In the genomic region with DNA sequence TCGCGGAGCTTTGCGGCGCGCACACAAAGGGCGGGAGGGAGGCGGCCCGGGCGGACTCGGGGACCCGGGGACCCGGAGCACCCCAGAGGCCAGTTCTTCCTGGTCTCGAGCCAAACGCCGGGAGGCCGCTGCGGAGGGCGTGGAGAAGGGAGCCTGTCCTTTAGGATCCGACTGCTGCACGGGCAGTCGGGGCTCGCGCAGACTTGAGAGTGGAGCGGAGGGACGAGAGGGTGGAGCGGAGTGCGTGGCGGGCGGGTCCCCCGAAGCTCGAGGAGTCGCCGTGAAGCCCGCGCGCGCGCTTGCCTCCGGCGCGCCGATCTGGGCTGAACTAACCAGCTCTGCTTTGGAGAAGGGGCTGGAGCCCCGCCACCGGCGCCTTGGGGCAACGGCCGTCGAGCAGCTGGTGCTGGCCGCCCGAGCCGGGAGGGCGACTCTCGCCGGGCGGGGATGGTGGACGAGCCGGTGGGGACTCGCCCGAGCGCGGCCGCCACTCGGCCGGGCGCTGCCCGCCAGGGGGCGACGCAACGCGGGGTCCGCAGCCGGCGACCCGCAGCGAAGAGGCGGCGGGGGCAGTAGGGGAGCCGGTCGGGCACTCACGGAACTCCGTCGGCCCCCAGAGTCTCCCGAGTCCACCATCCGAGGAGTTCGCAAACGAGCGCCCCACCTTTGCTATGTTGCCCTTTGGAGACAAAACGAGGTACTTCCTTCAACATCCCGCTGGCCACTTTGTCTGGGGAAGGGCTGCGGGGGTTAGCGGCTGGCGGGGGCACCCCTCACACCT, we compare ENCODE assay signal across 7 mouse cellular contexts. TPM values are rescaled to one million over a fixed set of nuclear protein-coding genes. Genes with fewer than 3 reads are reported as not detected.
A peak's percentile ranks its signal among the peaks of the same experiment; 100 is the strongest.
DNase-seq lines count a peak whose midpoint lies in the region; ATAC-seq and TF ChIP-seq lines count a peak whose summit lies in the region.

No protein-coding gene starts in this region.

- H3K36me3 ChIP-seq in embryonic facial prominence, embryonic 12.5 days = no peaks in the 10 kb centered on the region
- no peaks in the 10 kb centered on the region for H3K36me3 ChIP-seq in liver, adult 2 months (ENCODE audit: control insufficient read depth, insufficient read depth, low read length)
- no peaks in the 10 kb centered on the region for H3K36me3 ChIP-seq in midbrain, postnatal 0 days (ENCODE audit: insufficient read depth, low read length)

- peak; percentile 18; the same call in 1 of the 2 replicates for TF ChIP-seq CTCF in bone marrow, adult 2 months (IDR thresholded peaks at IDR 0.05; ENCODE audit: control insufficient read depth, insufficient read depth, low read length)
- peak; percentile 56 for TF ChIP-seq CTCF in liver, adult 2 months (IDR thresholded peaks at IDR 0.05; ENCODE audit: low read depth, low read length)
- peak; percentile 36 for TF ChIP-seq CTCF in midbrain, postnatal 0 days (IDR thresholded peaks at IDR 0.05)

- TF ChIP-seq POLR2A in bone marrow, adult 2 months (IDR thresholded peaks at IDR 0.05; ENCODE audit: borderline replicate concordance, control insufficient read depth, low read depth, low read length) = no peak
- no peak for TF ChIP-seq POLR2A in liver, adult 2 months (IDR thresholded peaks at IDR 0.05; ENCODE audit: extremely low read depth, insufficient read depth, low read length)

- peak; percentile 77 for ATAC-seq in embryonic facial prominence, embryonic 12.5 days (ENCODE audit: insufficient number of reproducible peaks, insufficient read depth, low FRiP score, low TSS enrichment)
- ATAC-seq in midbrain, postnatal 0 days (ENCODE audit: low FRiP score) = peak; percentile 83

- H3K27me3 ChIP-seq in embryonic facial prominence, embryonic 12.5 days = 0 out of 2 replicates have a peak, but pooled peaks cover 4% of the 10 kb centered on the region
- H3K27me3 ChIP-seq in liver, adult 2 months (ENCODE audit: control insufficient read depth, insufficient read depth, low read length) = no peaks in the 10 kb centered on the region
- no peaks in the 10 kb centered on the region for H3K27me3 ChIP-seq in midbrain, postnatal 0 days (ENCODE audit: insufficient read depth, low read length)

- H3K4me3 ChIP-seq in bone marrow, adult 2 months (replicated peaks; ENCODE audit: control insufficient read depth, low read depth, low read length) = peak overlapping the region; percentile 74
- H3K4me3 ChIP-seq in embryonic facial prominence, embryonic 12.5 days = peak overlapping the region; percentile 77
- peak overlapping the region; percentile 69 for H3K4me3 ChIP-seq in liver, adult 2 months (ENCODE audit: insufficient read depth, low read depth, low read length)
- peak overlapping the region; percentile 76 for H3K4me3 ChIP-seq in midbrain, postnatal 0 days (ENCODE audit: low read depth, low read length)

- DNase-seq in heart, adult 9 months (ENCODE audit: low spot score in 2 of 2) = peak; percentile 62 to 68
- peak; percentile 30 to 48 for DNase-seq in kidney, adult 8-10 months
- peak; percentile 16 for DNase-seq in liver, adult 2 months (ENCODE audit: extremely low read depth, low read depth, low spot score)
- peak; percentile 51 for DNase-seq in midbrain, postnatal 0 days (ENCODE audit: low spot score)
- DNase-seq in spleen, postnatal 14 days (ENCODE audit: low spot score in 2 of 2) = peak; percentile 7 to 29

- H3K9ac ChIP-seq in embryonic facial prominence, embryonic 12.5 days = peak overlapping the region; percentile 83
- peak overlapping the region; percentile 45 for H3K9ac ChIP-seq in liver, adult 2 months (ENCODE audit: low read depth, low read length)
- peak overlapping the region; percentile 67 for H3K9ac ChIP-seq in midbrain, postnatal 0 days (replicated peaks; ENCODE audit: low read length, poor library complexity, severe bottlenecking)

- no peaks in the 10 kb centered on the region for H3K9me3 ChIP-seq in embryonic facial prominence, embryonic 12.5 days
- no peaks in the 10 kb centered on the region for H3K9me3 ChIP-seq in midbrain, postnatal 0 days (ENCODE audit: low read length)

- H3K4me1 ChIP-seq in bone marrow, adult 2 months (ENCODE audit: control insufficient read depth, insufficient read depth, low read length) = no peaks in the 10 kb centered on the region
- peaks cover 6% of the 10 kb centered on the region; the same call in 1 of the 2 replicates for H3K4me1 ChIP-seq in embryonic facial prominence, embryonic 12.5 days
- no peaks in the 10 kb centered on the region for H3K4me1 ChIP-seq in liver, adult 2 months (ENCODE audit: control insufficient read depth, insufficient read depth, low read length)
- H3K4me1 ChIP-seq in midbrain, postnatal 0 days (ENCODE audit: insufficient read depth, low read length) = peaks cover 2% of the 10 kb centered on the region; the same call in 1 of the 2 replicates

- H3K27ac ChIP-seq in bone marrow, adult 2 months (ENCODE audit: control insufficient read depth, insufficient read depth, low read depth, low read length, poor library complexity) = peak overlapping the region; percentile 54
- H3K27ac ChIP-seq in embryonic facial prominence, embryonic 12.5 days = peak overlapping the region; percentile 89
- peak overlapping the region; percentile 30; the same call in 1 of the 2 replicates for H3K27ac ChIP-seq in liver, adult 2 months (replicated peaks; ENCODE audit: insufficient read depth, low read depth, low read length)
- peak overlapping the region; percentile 52; the same call in 1 of the 2 replicates for H3K27ac ChIP-seq in midbrain, postnatal 0 days (ENCODE audit: low read depth, low read length)

- under 1% methylated on average over 91 of the region's 92 CpGs for WGBS in bone marrow, adult 2 months
- under 1% methylated on average over 89 of the region's 92 CpGs for whole genome bisulfite sequencing in embryonic facial prominence, embryonic 12.5 days
- under 1% methylated on average over 89 of the region's 92 CpGs for WGBS in liver, adult 2 months
- under 1% methylated on average over 72 of the region's 92 CpGs for WGBS in midbrain, postnatal 0 days

- no peaks in the 10 kb centered on the region for H3K79me2 ChIP-seq in liver, adult 2 months (ENCODE audit: control insufficient read depth, insufficient read depth, low read length)

- peak overlapping the region; percentile 82 for H3K4me2 ChIP-seq in embryonic facial prominence, embryonic 12.5 days (replicated peaks)
- H3K4me2 ChIP-seq in midbrain, postnatal 0 days (ENCODE audit: low read depth, low read length, poor library complexity, severe bottlenecking) = peak overlapping the region; percentile 94

RNA-seq across cellular contexts. Expression of gene Pde5a, which starts 1.4 kb away (rescaled TPM):
- 10.9 and 13.3 TPM in 2 replicates for polyA plus RNA-seq in bone marrow, adult 2 months (2011; ENCODE audit: insufficient read depth, insufficient read length, low replicate concordance, missing spikeins)
- polyA plus RNA-seq in embryonic facial prominence, embryonic 12.5 days (2016; fragmentation: Nextera tagmentation; extraction: Ambion mirVana) = 5.2 and 5.6 TPM in 2 replicates
- 0.83 and 1.3 TPM in 2 replicates for total RNA-seq in liver, adult 2 months (2014; rRNA removed)
- polyA plus RNA-seq in liver, adult 2 months (2012; rRNA removed) = 0.14 and 0.15 TPM in 2 replicates
- total RNA-seq in midbrain, postnatal 0 days (2014; rRNA removed) = 5.5 and 7.7 TPM in 2 replicates
- 1.0 TPM in 2 replicates for polyA plus RNA-seq in midbrain, postnatal 0 days (2015; fragmentation: Nextera tagmentation; extraction: Ambion mirVana)

Comparison
In these comparisons a context has a peak if more than half of its experiments do, and no peak if none do; other contexts are left out.
1. Peak in every context shown above with its lines: DNase-seq, ATAC-seq, H3K4me3 ChIP-seq and H3K27ac ChIP-seq.
2. H3K27ac ChIP-seq: peak in every context shown above with its lines; median percentile 89 in embryonic facial prominence, embryonic 12.5 days; 54 in bone marrow, adult 2 months; 52 in midbrain, postnatal 0 days; 30 in liver, adult 2 months.